Mouse (Mus musculus) heart, postnatal 0 days (tissue): Measurements from ENCODE around the gene T2.

Source experiments
- CTCF ChIP-seq: IDR thresholded peaks from 2 replicates; pipeline ENCODE4 v1.5.1; 2016; ENCODE audit warnings: antibody characterized with exemption, control low read depth, low read depth
- EP300 ChIP-seq: IDR thresholded peaks from 2 replicates; pipeline ENCODE4 v1.6.1; 2016; ENCODE audit warnings: antibody characterized with exemption, low read depth

- TF ChIP-seq CTCF = no peak
- TF ChIP-seq EP300 = no peak
These were observed 16.0 kb upstream of the T2 start for GRCm38 (mm10) chr17:8339666-8340374.
